Mouse (Mus musculus): Measurements from ENCODE around the gene Urad.

Gene Urad

DNA sequence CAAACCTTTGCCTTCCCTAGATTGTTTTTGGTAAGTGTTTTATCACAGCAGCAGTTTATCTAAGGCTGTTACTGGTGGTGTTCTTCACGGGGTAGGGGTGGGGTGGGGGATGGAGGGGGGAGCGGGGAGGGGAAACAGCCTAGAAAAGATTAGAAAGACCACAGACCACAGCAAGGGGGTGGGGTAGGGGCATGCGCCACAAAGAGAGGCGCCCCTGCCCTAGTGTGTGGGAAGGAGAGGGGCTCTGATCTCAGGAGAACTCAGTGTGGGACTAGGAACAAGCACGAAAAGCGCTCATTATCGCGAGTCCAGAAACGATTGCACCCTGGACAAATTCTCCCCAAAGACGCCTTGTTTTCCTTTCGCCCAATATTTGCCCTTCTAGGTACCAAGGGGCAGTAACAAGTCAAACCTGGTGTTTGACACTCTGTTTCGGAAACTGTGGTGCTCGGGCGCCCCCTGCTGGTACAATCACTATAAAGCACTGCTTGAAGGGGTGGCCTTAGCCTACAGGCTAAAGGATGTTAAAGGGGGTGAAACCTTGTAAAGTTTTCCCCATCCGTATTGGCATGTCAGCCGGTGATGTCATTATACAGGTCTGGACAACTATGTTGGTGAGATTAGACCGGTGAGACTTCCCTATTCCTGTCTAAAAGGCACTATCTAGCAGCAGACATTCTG is 1.1 kb upstream of the Urad start:
- peak; percentile 64 to 83 for DNase-seq

DNA sequence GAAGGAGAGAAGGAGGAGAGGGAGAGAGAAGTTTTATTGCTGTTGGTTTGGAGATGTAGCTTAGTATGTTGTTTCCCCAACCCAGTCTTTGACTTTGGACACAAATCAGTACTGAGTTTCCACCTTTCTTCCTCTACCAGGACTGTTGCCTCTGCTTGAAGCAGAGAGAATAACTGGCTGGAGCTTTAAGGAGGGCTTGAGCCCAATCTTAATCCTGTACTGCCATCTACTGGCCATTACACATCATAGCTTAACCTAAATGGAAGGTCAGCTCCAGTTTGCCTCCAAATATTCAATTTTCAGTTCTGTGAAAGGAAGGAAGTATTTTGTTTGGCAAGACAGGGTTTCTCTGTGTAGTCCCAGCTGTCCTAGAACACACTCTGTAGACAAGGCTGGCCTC is 2.6 kb downstream of the Urad start:
- peak; percentile 20 for DNase-seq

DNA sequence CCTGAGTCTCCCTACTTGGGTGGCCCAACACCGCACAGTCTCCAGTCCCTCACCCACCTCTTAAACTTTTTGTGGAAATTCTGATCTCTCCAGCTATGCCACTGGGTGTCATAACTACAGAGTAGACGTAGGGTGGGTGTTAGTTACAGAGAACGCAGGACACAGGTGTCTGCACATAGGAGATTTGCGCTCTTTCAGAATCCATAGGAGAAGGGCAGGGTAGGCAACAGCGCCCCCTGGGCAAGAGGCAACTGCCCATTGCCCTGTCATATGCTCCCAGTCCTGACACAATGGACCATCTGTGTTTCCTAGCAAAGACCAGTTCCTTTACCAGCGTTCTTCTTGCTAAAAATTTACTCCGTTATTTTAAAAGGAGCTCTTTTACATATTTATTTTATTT is 4.2 kb downstream of the Urad start:
- peak in 1 of 2 experiments; percentile 20 for DNase-seq

DNA sequence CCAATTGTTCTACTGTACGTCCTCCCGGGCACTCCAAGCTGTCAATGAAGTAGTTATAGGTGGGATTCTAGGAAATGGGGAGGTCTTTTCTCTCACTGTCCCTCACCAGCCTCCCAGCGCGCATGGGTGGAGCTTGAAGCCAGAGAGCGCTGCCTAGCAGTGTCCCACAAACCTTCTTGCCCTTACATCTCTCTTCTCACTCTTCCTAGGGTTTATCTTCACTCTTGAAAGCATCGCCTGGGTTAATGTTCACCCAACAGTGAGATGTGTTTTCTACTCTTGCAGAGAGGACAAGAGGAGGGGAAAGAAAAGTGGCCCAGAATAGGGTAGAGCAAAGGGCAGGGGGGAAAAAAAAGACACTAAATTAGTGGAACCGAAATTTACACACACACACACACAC is 4.9 kb downstream of the Urad start:
- no peak for DNase-seq

DNA sequence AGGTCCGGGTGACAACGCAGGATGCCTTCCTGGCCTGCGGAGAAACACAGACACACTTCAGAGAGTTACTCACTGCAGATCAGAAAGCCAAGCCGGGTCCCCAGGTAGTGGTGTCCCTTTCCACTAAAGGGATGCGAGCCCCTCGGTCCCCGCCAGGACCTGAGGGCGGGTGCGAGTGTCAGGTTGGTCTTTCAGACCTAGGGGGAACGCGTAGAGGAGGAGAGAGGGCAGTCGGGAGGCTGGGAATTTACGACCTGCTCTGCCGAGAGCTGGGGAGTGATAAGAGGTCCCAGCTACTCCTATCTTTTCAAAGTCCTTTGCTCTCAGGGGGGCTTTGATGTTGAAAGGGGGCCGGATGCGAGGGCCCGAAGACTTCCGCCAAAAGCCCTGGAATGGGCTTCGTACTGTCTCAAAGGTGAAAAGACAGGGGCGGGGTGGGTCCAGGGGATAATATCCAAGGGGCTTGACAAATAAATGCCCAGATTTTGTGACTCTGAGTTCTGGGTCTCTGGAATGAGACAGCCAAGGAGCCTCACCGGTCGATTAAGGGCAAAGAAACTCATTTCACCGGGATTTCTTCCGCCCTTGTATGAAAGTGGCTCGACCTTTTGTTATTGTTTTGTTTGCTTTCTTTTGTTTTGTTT is 6.7 kb downstream of the Urad start:
- no peak for DNase-seq

DNA sequence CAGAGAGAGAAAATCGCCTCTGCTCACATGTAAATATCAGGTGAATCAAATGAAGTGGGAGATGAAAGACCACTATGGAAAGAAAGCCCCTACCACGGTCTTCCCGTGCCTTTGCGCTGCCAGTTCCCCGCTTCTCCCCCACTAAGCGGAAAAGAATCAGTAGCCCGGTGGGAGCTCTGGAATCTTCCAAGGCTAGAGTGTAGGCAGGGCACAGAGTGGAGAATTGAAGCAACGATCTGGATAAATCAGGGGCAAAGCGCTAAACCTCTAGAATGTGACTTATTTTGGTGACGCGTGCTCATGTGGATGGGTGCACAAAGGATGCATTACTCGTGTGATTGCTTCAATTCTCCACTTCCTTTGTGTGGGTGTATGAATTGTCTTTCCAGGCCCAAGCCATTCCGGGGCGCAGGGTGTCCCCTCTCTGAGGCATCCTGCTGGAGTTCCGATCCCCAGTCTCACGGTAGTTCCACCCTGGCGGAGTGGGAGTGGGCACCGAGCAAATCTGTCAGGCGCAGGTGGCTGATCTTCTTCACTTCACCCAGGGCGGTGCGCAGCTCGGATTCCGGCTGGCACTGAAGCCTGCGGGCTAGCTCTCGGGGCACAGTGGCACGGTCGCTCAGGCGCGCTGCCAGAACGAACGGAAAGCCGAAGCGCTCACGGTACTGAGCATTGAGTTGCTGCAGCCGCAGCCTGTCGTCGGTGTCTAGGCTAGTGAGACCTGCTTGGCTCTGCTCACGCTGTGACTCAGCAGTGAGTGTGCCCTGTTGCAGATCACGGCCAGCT is 7.4 kb downstream of the Urad start:
- no peak for DNase-seq

DNA sequence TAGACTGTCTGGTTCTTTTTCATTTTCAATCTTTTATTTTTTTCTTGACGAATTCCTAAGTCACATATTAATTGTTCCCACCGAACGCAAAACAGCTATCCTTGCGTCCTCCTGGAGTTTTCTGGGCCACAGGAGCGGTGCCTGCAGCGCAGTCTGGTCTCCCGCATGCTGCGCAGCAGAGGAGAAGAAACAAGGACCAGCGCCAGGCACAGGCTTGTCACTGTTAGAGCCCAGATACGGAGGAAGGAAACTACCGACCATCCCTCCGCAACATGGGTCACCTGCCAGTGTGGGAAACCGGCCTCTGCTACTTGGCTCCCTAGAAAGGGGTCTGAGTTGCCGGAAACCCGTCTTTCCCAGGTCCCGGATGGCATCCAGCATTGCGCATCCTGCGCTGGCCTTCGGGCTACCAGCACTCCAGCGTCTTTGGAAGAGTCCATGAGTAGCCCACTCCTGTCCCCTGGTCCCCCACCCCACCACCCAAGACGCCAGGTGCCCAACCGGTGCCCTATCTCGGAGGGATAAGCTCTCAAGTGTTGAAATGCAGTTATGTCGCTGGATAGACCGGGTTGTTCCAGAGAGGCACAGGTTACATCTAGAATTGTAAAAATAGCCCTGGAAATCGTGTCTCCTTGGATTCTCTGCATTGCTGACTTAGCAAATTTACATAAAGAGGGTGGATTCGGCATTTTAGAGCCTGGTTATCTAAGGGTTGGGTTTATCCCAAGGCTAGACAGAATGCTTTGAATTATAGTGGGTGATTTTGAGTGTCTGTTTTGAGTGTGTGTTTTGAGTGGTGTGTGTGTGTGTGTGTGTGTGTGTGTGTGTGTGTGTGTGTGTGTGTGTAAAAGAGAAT is 9.2 kb downstream of the Urad start:
- peak in 1 of 2 experiments; percentile 11 for DNase-seq

DNA sequence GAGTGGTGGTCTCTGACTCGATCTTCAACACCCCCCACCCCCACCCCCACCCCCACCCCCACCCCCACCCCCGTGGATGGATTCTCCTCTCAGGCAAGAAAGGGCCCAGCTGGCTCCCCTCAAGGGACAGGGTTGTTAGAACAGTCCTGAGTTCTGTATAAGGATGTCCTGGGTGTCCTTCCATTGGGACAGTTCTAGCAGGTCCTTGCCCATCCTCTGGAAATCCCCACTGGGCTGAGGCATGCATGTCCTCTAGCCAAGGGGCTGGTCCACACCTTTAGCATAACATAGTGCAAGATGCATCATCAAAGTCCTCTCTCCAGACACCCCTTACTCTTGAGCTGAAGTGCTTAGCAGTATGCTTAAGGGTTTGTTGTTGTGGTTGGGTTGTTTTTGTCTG is 12.5 kb downstream of the Urad start:
- DNase-seq, result no peak

DNA sequence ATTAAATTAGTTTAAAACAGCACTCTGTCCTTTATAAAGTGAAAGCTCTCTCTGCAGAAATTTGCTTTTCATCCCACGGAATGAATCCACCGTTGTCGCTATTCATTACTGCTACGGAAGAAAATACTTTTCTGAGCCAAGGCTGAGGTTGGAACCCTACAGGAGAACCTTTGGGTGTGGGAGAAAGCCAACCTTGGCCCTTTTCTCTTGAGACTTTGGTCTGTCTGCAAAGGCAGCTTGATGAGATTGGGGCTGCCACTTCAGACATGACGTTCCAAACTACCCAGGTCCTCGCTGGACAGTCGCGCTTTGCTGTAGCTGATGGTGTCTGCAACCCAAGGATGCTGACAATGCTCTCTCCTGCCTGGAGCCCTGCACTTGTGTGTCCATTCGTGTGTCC is 13.8 kb downstream of the Urad start:
- DNase-seq, result no peak

DNA sequence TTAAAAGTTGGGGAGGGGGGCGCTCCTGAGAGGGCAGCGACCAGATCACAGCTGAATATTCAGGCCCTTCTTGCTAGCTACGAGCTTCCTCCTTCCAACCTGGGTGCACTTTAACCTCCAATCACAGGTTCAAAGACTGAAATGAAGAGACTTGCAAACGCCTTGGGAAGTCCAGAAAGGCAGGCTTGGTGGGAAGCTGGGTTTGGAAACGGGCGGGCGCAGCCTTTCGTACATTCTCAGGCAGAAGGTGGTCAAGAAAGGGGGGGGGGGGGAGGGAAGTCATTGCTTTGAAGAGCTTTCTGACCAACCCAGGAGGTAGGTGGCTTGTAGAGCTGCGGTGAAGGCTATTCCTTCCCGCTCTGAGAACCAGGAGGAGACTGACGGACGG is 14.8 kb downstream of the Urad start:
- DNase-seq, result no peak

DNA sequence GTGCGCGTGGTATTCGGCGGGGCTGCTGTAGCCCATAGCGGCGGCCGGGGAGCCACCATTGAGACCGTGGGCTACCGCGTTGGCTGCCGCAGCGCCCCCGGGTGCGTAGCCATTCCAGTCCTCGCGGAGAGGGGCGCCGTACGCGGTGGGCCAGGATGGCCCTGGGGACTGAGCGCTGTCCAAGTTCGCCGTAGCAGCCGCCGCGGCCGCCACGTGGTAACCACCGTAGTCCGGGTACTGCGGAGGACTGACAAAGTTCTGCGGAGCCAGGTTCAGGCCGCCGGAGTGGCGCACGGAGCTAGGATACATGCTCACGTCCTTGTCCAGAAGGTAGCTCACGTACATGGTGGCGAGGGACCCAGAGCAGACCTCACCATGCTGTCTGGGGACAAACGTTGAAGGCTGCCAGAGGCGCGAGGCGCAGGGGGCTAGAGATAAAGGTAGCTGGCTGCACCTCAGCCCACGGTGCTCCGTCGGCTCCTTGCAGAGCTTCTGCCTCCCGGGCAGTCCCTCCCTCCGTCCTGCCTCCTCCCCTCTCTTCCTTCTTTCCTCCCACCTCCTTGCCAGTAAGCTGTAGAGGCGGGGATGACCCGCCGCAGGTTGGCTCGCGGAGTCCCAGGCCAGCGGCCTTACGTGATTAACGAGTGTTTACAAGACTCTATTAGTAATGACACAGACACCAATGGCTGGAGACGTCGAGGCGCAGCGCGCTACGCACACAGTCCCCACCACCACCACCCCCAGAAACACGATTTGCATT is 15.4 kb downstream of the Urad start, which contains the start of gene Cdx2:
Gene Cdx2 (minus strand): TSS at position 633 of the 760 bp plus-strand sequence.
- no peak for DNase-seq

DNA sequence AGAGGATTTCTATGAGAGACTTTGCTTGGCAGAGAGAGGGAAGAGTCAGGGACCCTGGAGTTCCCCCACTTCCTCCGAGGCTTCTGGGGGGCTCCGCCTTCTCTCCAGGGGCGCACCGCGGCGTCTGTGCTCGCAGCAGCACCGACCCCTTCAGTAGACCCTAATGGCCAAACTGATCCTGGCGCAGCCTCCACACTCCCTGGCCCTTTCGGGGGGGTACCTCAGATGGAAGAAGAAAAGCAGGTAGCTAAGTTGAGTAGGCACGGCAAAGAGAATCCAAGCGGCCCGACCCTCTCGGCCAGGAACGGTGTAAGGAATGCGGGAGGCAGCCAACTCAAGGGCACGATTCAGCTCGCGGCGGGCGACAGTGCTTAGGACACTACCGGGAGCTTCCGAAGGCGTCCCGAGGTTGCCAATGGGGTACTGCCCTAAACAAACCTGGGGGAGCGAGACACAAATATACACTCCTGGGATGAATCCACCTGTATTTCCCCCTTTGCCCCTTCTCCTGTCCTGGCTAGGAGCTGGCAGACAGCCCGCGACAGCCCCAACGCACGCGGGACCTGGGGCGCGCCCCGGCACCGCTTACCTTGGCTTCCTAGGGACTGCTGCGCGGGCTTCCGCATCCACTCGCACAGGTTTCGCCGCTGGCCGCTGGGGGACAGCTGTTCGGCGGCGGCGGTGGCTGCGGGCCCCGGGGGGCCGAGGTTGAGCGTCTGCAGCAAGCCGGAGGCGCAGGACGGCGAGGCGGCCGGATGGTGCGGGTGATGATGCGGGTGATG is 16.2 kb downstream of the Urad start:
- DNase-seq, result no peak

DNA sequence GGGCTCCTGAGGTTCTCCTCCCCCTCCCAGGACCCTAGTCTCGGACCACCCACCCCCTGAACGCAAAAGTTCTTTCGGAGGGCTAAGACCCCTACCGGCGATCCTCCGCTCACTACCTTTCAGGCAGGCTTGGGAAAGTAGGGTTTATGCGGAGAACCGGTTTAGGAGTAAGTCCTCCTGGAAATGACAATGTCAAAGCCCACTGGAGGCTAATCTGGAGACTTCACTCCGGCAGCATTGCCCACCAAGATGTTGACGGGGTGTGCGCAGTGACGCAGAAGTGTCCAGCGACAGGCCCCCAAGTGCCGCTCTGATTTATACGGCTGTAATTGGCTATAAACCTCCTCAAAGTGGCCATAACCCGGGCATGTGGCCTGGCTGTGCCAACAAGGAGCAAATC is 17.1 kb downstream of the Urad start:
- no peak for DNase-seq

DNA sequence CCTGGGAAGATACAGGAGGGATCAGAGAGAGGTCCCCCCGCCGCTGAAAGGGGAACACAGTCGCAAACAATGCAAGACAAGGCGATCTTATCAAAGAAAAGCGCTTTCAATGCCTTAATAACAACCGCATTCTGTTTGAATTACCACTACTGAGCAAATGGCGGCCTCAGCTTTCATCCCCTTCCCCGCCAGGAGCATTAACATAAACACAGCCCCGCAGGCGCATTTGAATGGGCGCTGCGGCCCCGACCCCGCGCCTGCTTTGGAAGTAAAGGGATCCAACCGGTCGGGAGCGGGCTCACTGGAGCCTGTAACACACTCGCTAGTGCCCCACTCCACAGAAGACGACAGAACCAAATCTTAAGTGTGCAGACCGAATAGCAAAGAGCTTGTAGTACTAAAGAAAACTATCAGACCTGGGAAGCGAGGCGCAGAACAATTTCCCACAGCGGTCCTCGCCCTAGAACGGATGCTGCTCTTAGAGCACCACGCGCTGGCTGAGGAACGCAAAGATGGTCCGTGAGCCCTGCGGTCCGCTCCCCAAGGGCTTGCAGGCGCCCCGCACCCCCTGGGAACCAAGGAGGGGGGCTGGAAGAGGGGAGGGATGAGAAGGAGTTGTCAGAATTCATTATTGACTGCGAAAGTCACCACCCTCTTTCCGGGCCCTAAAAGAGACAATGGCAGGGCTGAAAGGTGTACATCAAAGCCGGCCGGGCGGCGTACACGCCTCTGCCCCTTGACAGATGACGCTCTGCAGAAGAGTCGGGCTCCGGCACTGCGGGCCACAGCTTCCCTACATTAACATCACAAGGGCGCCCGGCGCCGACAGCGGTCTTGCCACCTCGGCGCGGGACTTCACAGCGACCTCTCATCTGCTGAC is 17.7 kb downstream of the Urad start:
- DNase-seq, result no peak

DNA sequence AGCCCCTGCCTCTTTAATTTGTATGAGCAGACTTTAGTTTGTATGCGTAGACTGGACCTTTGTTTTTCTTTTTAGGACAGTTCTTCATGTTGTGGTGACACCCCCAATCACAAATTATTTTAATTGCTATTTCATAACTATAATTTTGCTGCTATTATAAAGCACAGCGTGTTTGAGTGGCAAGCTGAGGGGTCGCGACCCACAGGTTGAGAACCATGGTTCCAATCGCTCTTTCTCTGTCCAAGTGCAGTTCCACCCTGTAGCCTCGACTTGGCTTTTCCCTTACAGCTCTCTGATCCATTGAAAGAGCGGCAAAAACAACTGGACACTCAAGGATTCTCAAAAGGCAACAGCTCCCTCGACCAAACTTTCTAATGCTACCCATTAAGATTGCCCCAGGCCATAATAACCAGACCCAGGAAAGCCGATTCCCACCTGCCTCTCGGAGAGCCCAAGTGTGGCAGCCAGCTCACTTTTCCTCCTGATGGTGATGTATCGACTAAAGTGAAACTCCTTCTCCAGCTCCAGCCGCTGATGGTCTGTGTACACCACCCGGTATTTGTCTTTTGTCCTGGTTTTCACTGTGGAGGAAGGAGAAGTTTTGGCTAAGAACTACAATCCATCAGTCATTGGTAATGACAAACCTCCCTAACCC is 19.4 kb downstream of the Urad start:
- DNase-seq, result no peak

DNA sequence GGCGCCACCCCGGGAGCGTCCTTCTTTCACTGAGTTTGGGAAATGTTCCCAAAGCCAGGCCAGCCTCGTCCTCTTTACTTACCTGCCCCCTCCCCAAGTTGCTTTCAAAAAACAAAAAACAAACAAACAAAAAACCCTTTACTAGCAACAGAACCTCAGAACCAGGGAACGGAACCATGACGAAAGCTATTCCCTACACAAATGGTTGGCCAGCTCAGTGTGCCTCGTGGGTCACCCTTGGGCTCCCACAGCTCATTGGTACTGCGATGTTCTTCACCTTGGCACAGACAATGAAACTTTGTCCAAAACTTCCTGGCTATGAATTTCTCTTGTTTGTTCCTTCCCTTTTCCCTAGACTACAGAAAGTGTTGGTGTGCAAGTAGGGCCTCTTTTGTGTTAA is 20.1 kb downstream of the Urad start:
- no peak for DNase-seq

DNA sequence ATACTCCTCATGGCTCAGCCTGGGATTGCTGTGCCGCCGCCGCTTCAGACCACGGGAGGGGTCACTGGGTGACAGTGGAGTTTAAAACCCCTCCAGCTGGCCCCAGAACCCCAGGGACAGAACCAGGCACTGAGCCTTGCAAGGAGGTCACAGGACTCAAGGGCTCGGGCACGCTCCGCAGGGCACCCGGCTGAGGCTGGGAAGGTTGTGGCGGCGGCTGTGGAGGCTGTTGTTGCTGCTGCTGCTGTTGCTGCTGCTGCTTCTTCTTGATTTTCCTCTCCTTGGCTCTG is 20.5 kb downstream of the Urad start:
- no peak for DNase-seq

DNA sequence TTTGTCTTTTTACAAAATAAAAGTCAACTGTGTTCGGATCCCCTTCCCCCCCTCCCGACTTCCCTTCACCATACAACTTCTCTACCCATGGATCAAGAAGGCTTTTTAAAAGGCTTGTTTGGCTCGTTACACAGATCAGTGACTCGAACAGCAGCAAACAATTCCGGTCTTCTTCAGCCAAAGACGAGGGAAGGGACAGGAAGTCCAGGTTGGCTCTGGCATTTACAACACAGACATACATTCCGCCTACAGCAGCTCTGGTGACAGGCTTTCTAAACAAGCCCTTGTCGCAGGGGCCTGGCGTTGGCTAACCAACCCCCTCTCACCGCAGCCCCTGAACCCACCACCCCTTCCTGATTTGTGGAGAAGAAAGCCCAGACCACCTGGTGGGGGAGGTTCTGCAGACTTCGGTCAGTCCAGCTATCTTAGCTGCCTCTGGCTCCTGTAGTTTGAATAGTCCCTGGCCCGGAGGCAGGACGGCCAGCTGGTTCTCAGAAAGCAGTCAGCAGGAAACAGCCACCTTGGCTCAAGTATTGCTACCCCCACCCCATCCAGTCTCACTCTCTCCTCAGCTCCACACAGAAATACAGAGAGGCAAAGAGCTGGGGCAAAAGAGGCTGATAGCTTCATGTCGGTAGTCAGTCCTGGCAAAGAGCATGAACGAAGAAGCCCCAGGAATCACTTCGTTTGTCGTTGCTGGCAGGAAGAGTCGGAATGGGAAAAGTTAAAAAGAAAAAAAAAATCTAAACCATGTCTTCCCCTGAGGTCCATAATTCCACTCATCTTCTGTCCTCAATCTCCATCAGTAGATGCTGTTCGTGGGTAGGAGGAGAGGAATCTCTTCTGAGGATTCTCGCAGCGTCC is 21.1 kb downstream of the Urad start:
- DNase-seq, result no peak

DNA sequence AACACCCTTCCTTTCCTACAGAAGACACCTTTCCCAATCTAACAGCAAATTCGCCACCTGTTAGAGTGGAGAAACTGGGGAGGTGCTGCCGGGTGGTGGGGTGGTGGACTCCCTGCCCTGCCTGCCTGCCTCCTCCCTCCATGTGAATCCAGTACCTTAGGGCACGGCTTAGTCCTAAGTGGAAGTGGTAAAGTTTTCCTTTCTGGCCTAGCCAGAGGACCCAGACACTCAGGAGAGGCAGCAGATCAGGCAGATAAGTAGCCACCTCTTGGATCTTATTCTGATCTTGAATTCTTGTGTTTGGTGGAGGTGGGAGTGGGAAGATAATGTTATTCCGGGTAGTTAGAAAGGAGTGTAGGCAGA is 22.3 kb downstream of the Urad start:
- no peak for DNase-seq
